Mouse (Mus musculus) kidney, embryonic 15.5 days (tissue): ENCODE measurements around the gene Vps8. TPM values are rescaled to one million over a fixed set of nuclear protein-coding genes. Genes with fewer than 3 reads are reported as not detected.

Experiments used
- ATAC-seq: fragments of 200-750 bp; cut with Nextera tagmentation; replicated peaks from 2 replicates; pipeline ENCODE4 v1.8.0; 2017; ENCODE audit warnings: moderate TSS enrichment; ENCODE audit not compliant: low FRiP score
- H3K27ac ChIP-seq: fragments of 300-500 bp; sonication (generic); 2 replicates; pipeline ENCODE4 v1.5.1; 2015; ENCODE audit warnings: mild to moderate bottlenecking, inconsistent platforms
- H3K27me3 ChIP-seq: fragments of 300-500 bp; sonication (generic); 2 replicates; pipeline ENCODE4 v1.6.1; 2015; ENCODE audit warnings: inconsistent platforms
- H3K36me3 ChIP-seq: fragments of 300-500 bp; sonication (generic); 2 replicates; pipeline ENCODE4 v1.6.1; 2015; ENCODE audit warnings: inconsistent platforms
- H3K4me1 ChIP-seq: fragments of 300-500 bp; sonication (generic); 2 replicates; pipeline ENCODE4 v1.6.1; 2015; ENCODE audit warnings: inconsistent platforms
- H3K4me2 ChIP-seq: fragments of 300-500 bp; sonication (generic); 2 replicates; pipeline ENCODE4 v1.6.1; 2015; ENCODE audit warnings: moderate library complexity, mild to moderate bottlenecking, inconsistent platforms
- H3K4me3 ChIP-seq: fragments of 300-500 bp; sonication (generic); replicated peaks from 2 replicates; pipeline ENCODE4 v1.5.1; 2015; ENCODE audit warnings: mild to moderate bottlenecking, inconsistent platforms
- H3K9ac ChIP-seq: fragments of 300-500 bp; sonication (generic); 2 replicates; pipeline ENCODE4 v1.6.1; 2015; ENCODE audit warnings: mild to moderate bottlenecking, inconsistent platforms
- H3K9me3 ChIP-seq: fragments of 300-500 bp; sonication (generic); replicated peaks from 2 replicates; pipeline ENCODE4 v1.6.1; 2016; ENCODE audit warnings: inconsistent platforms
- WGBS: fragments of 180-500 bp; shearing (Covaris S2); methylation state at CpG from one replicate; pipeline ENCODE4 v1.1.7; 2015; ENCODE audit warnings: mixed read lengths; 5-methylcytosine and 5-hydroxymethylcytosine counted together
- polyA plus RNA-seq: library from polyadenylated mRNA; unstranded; fragments of >200 nt; fragmentation: Nextera tagmentation; extraction: Ambion mirVana; gene quantifications from 2 replicates; pipeline ENCODE4 v1.2.1, GENCODE M21; 2015

Vps8 gene
- polyA plus RNA-seq, 1 experiment from 2014 or later: 15.5 TPM

DNA sequence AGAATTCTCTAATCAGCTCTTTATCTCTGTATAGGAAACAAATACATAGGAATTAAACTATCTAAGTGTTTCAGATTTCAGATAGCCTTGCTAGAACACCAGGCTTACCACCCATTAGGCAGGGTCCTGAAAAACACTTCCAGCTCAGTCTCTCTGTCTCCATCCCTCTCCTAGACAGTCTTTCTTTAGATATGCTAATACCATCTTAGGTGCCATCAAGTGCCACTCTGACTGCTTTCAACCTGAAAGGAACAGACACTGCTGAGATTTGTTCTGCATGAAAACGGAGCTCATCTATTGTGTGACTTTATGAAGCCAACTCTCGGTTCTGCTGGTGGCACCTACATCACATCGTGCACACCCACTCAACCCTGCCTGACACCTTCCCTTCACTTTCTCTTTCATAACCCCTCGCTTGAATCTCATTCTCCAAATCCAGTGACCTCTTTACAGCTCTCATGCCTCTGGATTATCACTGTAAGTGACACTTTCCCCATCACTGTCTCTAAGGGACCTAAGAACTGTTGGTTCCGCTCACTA is 267.4 kb downstream of the Vps8 start:
- no peak overlapping the region for H3K27ac ChIP-seq
- no peaks in the 10 kb centered on the region for H3K9me3 ChIP-seq
- WGBS: 59% methylated on average over 5 of the region's 5 CpGs
- H3K27me3 ChIP-seq: no peaks in the 10 kb centered on the region
- H3K4me3 ChIP-seq: no peak overlapping the region
- H3K4me2 ChIP-seq: no peak overlapping the region
- ATAC-seq: no peak
- peaks cover 16% of the 10 kb centered on the region for H3K4me1 ChIP-seq
- no peak overlapping the region for H3K9ac ChIP-seq
- 0 out of 2 replicates have a peak, but pooled peaks cover 4% of the 10 kb centered on the region for H3K36me3 ChIP-seq

DNA sequence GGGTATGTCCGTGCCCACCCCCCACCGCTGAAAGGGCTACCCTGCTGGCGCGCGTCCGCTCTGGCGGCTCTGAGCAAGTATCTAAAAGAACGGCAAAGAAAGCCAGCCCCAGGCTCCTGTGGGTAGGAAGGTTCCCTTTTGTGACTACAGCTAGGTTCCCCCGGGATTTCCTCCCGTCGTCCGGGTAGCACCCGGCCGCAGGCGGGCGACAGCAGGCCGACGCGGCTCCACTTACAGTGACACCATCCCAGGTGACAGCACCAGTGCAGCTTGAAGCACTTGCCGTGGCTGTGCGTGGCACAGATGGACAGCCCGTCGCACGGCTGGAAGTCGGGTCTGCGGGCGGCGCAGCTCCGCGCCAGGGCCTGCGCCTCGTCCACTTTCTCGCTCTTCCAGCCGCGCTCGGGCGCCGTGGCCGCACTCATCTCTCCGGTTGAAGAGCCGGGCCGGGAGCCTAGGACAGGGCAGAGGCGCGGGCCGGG is 271.1 kb downstream of the Vps8 start:
- WGBS: under 1% methylated on average over 45 of the region's 45 CpGs
- H3K9me3 ChIP-seq: no peaks in the 10 kb centered on the region
- no peaks in the 10 kb centered on the region for H3K36me3 ChIP-seq
- H3K27me3 ChIP-seq: 0 out of 2 replicates have a peak, but pooled peaks cover 4% of the 10 kb centered on the region
- peaks cover 19% of the 10 kb centered on the region for H3K4me1 ChIP-seq
- peak overlapping the region; percentile 82 for H3K4me3 ChIP-seq
- peak overlapping the region; percentile 88 for H3K27ac ChIP-seq
- ATAC-seq: peak; percentile 50
- H3K9ac ChIP-seq: peak overlapping the region; percentile 84
- H3K4me2 ChIP-seq: peak overlapping the region; percentile 99

Other genes with a start within 250 kb of the Vps8 start
- 17.2 and 18.7 TPM in 2 replicates for gene Ephb3, start 218.4 kb upstream of the Vps8 start, polyA plus RNA-seq